Mouse (Mus musculus) intestine, postnatal 0 days (tissue): ENCODE data around the gene Ankrd44. TPM values are rescaled to one million over a fixed set of nuclear protein-coding genes. Genes with fewer than 3 reads are reported as not detected.

Experiments used
- ATAC-seq: fragments of 200-750 bp; cut with Nextera tagmentation; 2 replicates; pipeline ENCODE4 v1.8.0; 2017; ENCODE audit warnings: mild to moderate bottlenecking, moderate TSS enrichment, moderate library complexity
- H3K27ac ChIP-seq: fragments of 300-500 bp; sonication (generic); 2 replicates; pipeline ENCODE4 v1.5.1; 2014; ENCODE audit warnings: mild to moderate bottlenecking, low read depth, low read length, moderate library complexity
- H3K27me3 ChIP-seq: fragments of 300-500 bp; sonication (generic); replicated peaks from 2 replicates; pipeline ENCODE4 v1.6.1; 2014; ENCODE audit warnings: low read length, mixed read lengths; ENCODE audit not compliant: control insufficient read depth, insufficient read depth
- H3K36me3 ChIP-seq: fragments of 300-500 bp; sonication (generic); 2 replicates; pipeline ENCODE4 v1.6.1; 2014; ENCODE audit warnings: mild to moderate bottlenecking, moderate library complexity; ENCODE audit not compliant: control insufficient read depth, insufficient read depth
- H3K4me1 ChIP-seq: fragments of 300-500 bp; sonication (generic); replicated peaks from 2 replicates; pipeline ENCODE4 v1.6.1; 2014; ENCODE audit warnings: antibody characterized with exemption, low read length, mixed read lengths; ENCODE audit not compliant: control insufficient read depth, insufficient read depth
- H3K4me2 ChIP-seq: fragments of 300-500 bp; sonication (generic); replicated peaks from 2 replicates; pipeline ENCODE4 v1.6.1; 2014; ENCODE audit warnings: low read depth, mild to moderate bottlenecking, moderate library complexity
- H3K4me3 ChIP-seq: fragments of 300-500 bp; sonication (generic); 2 replicates; pipeline ENCODE4 v1.5.1; 2014; ENCODE audit warnings: low read depth, low read length
- H3K9ac ChIP-seq: fragments of 300-500 bp; sonication (generic); 2 replicates; pipeline ENCODE4 v1.6.1; 2014; ENCODE audit warnings: mild to moderate bottlenecking, low read depth, low read length
- H3K9me3 ChIP-seq: fragments of 300-500 bp; sonication (generic); 2 replicates; pipeline ENCODE4 v1.6.1; 2016; ENCODE audit warnings: mixed run types; ENCODE audit not compliant: control insufficient read depth
- CTCF ChIP-seq: sonication (generic); IDR thresholded peaks from 2 replicates; pipeline ENCODE4 v1.5.1; 2016; ENCODE audit warnings: low read depth, mild to moderate bottlenecking, control low read depth, antibody characterized with exemption, moderate library complexity
- WGBS: fragments of 180-500 bp; shearing (Covaris S2); extraction: QIAGEN DNeasy Blood & Tissue Kit; methylation state at CpG from one replicate; pipeline ENCODE4 v1.1.7; 2014; 5-methylcytosine and 5-hydroxymethylcytosine counted together
- polyA plus RNA-seq: library from polyadenylated mRNA; unstranded; fragments of >200 nt; fragmentation: Nextera tagmentation; extraction: Ambion mirVana; gene quantifications from 2 replicates; pipeline ENCODE4 v1.2.1, GENCODE M21; 2015

Gene Ankrd44
- polyA plus RNA-seq, 1 experiment from 2014 or later, result 5.5 TPM

GRCm38 (mm10) chr1:54637340-54637739, 288.8 kb downstream of the Ankrd44 start:
- Histone ChIP-seq H3K27me3 (no peaks in the 10 kb centered on the region), H3K27ac (no peak overlapping the region), H3K4me2 (no peak overlapping the region), H3K4me1 (no peaks in the 10 kb centered on the region), H3K9me3 (no peaks in the 10 kb centered on the region), H3K36me3 (no peaks in the 10 kb centered on the region), H3K4me3 (no peak overlapping the region), H3K9ac (no peak overlapping the region)
- TF ChIP-seq CTCF, result no peak
- ATAC-seq, result no peak
- WGBS, result 86% methylated on average over 2 of the region's 2 CpGs

- no peaks in the 10 kb centered on the region for H3K4me1 ChIP-seq
- H3K4me2 ChIP-seq, result no peak overlapping the region
- H3K36me3 ChIP-seq, result no peaks in the 10 kb centered on the region
- H3K27me3 ChIP-seq, result no peaks in the 10 kb centered on the region
- no peak overlapping the region for H3K4me3 ChIP-seq
- no peak overlapping the region for H3K9ac ChIP-seq
- H3K9me3 ChIP-seq, result no peaks in the 10 kb centered on the region
- no peak overlapping the region for H3K27ac ChIP-seq
- no peak for TF ChIP-seq CTCF
- WGBS, result 70% methylated on average over 1 of the region's 1 CpGs
- ATAC-seq, result no peak
Measured at GRCm38 (mm10) chr1:54629106-54629505, 297.1 kb downstream of the Ankrd44 start.

GRCm38 (mm10) chr1:54614963-54615362, 311.2 kb downstream of the Ankrd44 start:
- WGBS, result 78% methylated on average over 6 of the region's 6 CpGs
- no peak overlapping the region for H3K9ac ChIP-seq
- H3K4me1 ChIP-seq, result no peaks in the 10 kb centered on the region
- no peaks in the 10 kb centered on the region for H3K9me3 ChIP-seq
- H3K36me3 ChIP-seq, result no peaks in the 10 kb centered on the region
- no peak overlapping the region for H3K4me3 ChIP-seq
- H3K27me3 ChIP-seq, result no peaks in the 10 kb centered on the region
- ATAC-seq, result no peak
- H3K4me2 ChIP-seq, result no peak overlapping the region
- no peak overlapping the region for H3K27ac ChIP-seq
- no peak for TF ChIP-seq CTCF

- 44% methylated on average over 6 of the region's 6 CpGs for WGBS
- Histone ChIP-seq H3K36me3 (no peaks in the 10 kb centered on the region), H3K9ac (no peak overlapping the region), H3K27ac (peak overlapping the region; percentile 82), H3K9me3 (no peaks in the 10 kb centered on the region), H3K4me1 (no peaks in the 10 kb centered on the region), H3K4me2 (0 out of 2 replicates have a peak overlapping the region, but pooled peaks have one; percentile 24), H3K4me3 (no peak overlapping the region), H3K27me3 (no peaks in the 10 kb centered on the region)
- peak; percentile 80 for ATAC-seq
- no peak for TF ChIP-seq CTCF
Measured at GRCm38 (mm10) chr1:54612344-54612743, 313.8 kb downstream of the Ankrd44 start.

- Histone ChIP-seq H3K4me1 (no peaks in the 10 kb centered on the region), H3K4me3 (no peak overlapping the region), H3K4me2 (0 out of 2 replicates have a peak overlapping the region, but pooled peaks have one; percentile 24), H3K9me3 (no peaks in the 10 kb centered on the region), H3K27ac (peak overlapping the region; percentile 82), H3K36me3 (no peaks in the 10 kb centered on the region), H3K27me3 (no peaks in the 10 kb centered on the region), H3K9ac (no peak overlapping the region)
- ATAC-seq, result peak; percentile 86
- WGBS, result 35% methylated on average over 7 of the region's 7 CpGs
- TF ChIP-seq CTCF, result no peak
Measured at GRCm38 (mm10) chr1:54611891-54612290, 314.3 kb downstream of the Ankrd44 start.

- no peaks in the 10 kb centered on the region for H3K4me1 ChIP-seq
- H3K4me2 ChIP-seq, result no peak overlapping the region
- H3K9me3 ChIP-seq, result no peaks in the 10 kb centered on the region
- H3K27me3 ChIP-seq, result no peaks in the 10 kb centered on the region
- ATAC-seq, result no peak
- no peak for TF ChIP-seq CTCF
- no peak overlapping the region for H3K27ac ChIP-seq
- no peaks in the 10 kb centered on the region for H3K36me3 ChIP-seq
- H3K9ac ChIP-seq, result no peak overlapping the region
- 94% methylated on average over 1 of the region's 1 CpGs for WGBS
- H3K4me3 ChIP-seq, result no peak overlapping the region
Measured at GRCm38 (mm10) chr1:54606936-54607335, 319.3 kb downstream of the Ankrd44 start.

GRCm38 (mm10) chr1:54601692-54602091, 324.5 kb downstream of the Ankrd44 start:
- peak; percentile 93 for ATAC-seq
- peak overlapping the region; percentile 89 for H3K27ac ChIP-seq
- no peaks in the 10 kb centered on the region for H3K27me3 ChIP-seq
- WGBS, result 69% methylated on average over 9 of the region's 9 CpGs
- no peaks in the 10 kb centered on the region for H3K36me3 ChIP-seq
- H3K4me1 ChIP-seq, result no peaks in the 10 kb centered on the region
- no peak overlapping the region for H3K9ac ChIP-seq
- H3K4me3 ChIP-seq, result no peak overlapping the region
- no peak for TF ChIP-seq CTCF
- H3K9me3 ChIP-seq, result no peaks in the 10 kb centered on the region
- no peak overlapping the region for H3K4me2 ChIP-seq
